Mouse (Mus musculus): ENCODE measurements around the gene Msh2.
A peak's percentile ranks its signal among the peaks of the same experiment; 100 is the strongest.
"Not testable (repeated sequence)": the region's sequence is repeated elsewhere in the genome, so short reads cannot be mapped to it uniquely, and the experiment has no call there.

The Msh2 gene

GRCm38 (mm10) chr17:87671890-87672660, at the start of gene Msh2:
Gene Msh2 (plus strand): TSS chr17:87672330.
- DNase-seq (ENCODE audit: low read depth, low spot score): peak; percentile 99

GRCm38 (mm10) chr17:87625510-87626086, 46.5 kb upstream of the Msh2 start:
- DNase-seq (ENCODE audit: low read depth, low spot score): no peak

GRCm38 (mm10) chr17:87628144-87628543, 44.0 kb upstream of the Msh2 start:
- DNase-seq (ENCODE audit: low read depth, low spot score): no peak

- no peak for DNase-seq (ENCODE audit: low read depth, low spot score)
Observed at GRCm38 (mm10) chr17:87628706-87629105, 43.4 kb upstream of the Msh2 start.

GRCm38 (mm10) chr17:87637056-87637389, 35.1 kb upstream of the Msh2 start:
- no peak for DNase-seq (ENCODE audit: low read depth, low spot score)

- DNase-seq (ENCODE audit: low read depth, low spot score): no peak
Observed at GRCm38 (mm10) chr17:87639242-87639641, 32.9 kb upstream of the Msh2 start.

- DNase-seq (ENCODE audit: low read depth, low spot score): no peak
Observed at GRCm38 (mm10) chr17:87640272-87640671, 31.9 kb upstream of the Msh2 start.

- no peak for DNase-seq (ENCODE audit: low read depth, low spot score)
Observed at GRCm38 (mm10) chr17:87641006-87641405, 31.1 kb upstream of the Msh2 start.

- DNase-seq (ENCODE audit: low read depth, low spot score): no peak
Observed at GRCm38 (mm10) chr17:87642744-87643143, 29.4 kb upstream of the Msh2 start.

GRCm38 (mm10) chr17:87655616-87656015, 16.5 kb upstream of the Msh2 start:
- DNase-seq (ENCODE audit: low read depth, low spot score): not testable (repeated sequence)

GRCm38 (mm10) chr17:87661958-87662573, 10.1 kb upstream of the Msh2 start:
- DNase-seq (ENCODE audit: low read depth, low spot score): not testable (repeated sequence)

- no peak for DNase-seq (ENCODE audit: low read depth, low spot score)
Observed at GRCm38 (mm10) chr17:87664238-87664637, 7.9 kb upstream of the Msh2 start.

GRCm38 (mm10) chr17:87665066-87665822, 6.9 kb upstream of the Msh2 start:
- peak; percentile 13 for DNase-seq (ENCODE audit: low read depth, low spot score)

GRCm38 (mm10) chr17:87672677-87673286, 652 bp downstream of the Msh2 start:
- peak; percentile 4 for DNase-seq (ENCODE audit: low read depth, low spot score)

- DNase-seq (ENCODE audit: low read depth, low spot score): not testable (repeated sequence)
Observed at GRCm38 (mm10) chr17:87676916-87677474, 4.9 kb downstream of the Msh2 start.

GRCm38 (mm10) chr17:87677656-87678055, 5.5 kb downstream of the Msh2 start:
- DNase-seq (ENCODE audit: low read depth, low spot score): no peak

GRCm38 (mm10) chr17:87689217-87689616, 17.1 kb downstream of the Msh2 start:
- DNase-seq (ENCODE audit: low read depth, low spot score): no peak

GRCm38 (mm10) chr17:87691958-87692357, 19.8 kb downstream of the Msh2 start:
- no peak for DNase-seq (ENCODE audit: low read depth, low spot score)

- DNase-seq (ENCODE audit: low read depth, low spot score): no peak
Observed at GRCm38 (mm10) chr17:87695874-87696465, 23.8 kb downstream of the Msh2 start.

GRCm38 (mm10) chr17:87696814-87697213, 24.7 kb downstream of the Msh2 start:
- DNase-seq (ENCODE audit: low read depth, low spot score): no peak

Data from skeletal muscle tissue, adult 2 months (tissue).